Mouse (Mus musculus): ENCODE data around the gene Camk1g. TPM values are rescaled to one million over a fixed set of nuclear protein-coding genes. Genes with fewer than 3 reads are reported as not detected.

Gene Camk1g
- polyA plus RNA-seq, 1 experiment from 2014 or later = 1.6 TPM

GRCm38 (mm10) chr1:193330172-193330571 lies 39.9 kb downstream of the Camk1g start:
- WGBS = 53% methylated on average over 10 of the region's 10 CpGs
- no peak overlapping the region for H3K27ac ChIP-seq (replicated peaks)
- H3K9me3 ChIP-seq (ENCODE audit: control insufficient read depth, low read length) = no peaks in the 10 kb centered on the region
- no peaks in the 10 kb centered on the region for H3K27me3 ChIP-seq (ENCODE audit: control insufficient read depth, insufficient read depth, low read length)
- H3K4me3 ChIP-seq (ENCODE audit: low read depth, low read length) = no peak overlapping the region
- no peaks in the 10 kb centered on the region for H3K4me1 ChIP-seq (replicated peaks; ENCODE audit: control insufficient read depth, insufficient read depth)
- ATAC-seq (ENCODE audit: low FRiP score, low TSS enrichment) (peak; percentile 63; the same call in 1 of the 2 replicates), DNase-seq (ENCODE audit: low spot score) (peak; percentile 49)
- no peaks in the 10 kb centered on the region; the same call in 1 of the 2 replicates for H3K36me3 ChIP-seq (ENCODE audit: control insufficient read depth, insufficient read depth, low read length)
- H3K9ac ChIP-seq (ENCODE audit: low read length) = no peak overlapping the region
- TF ChIP-seq CTCF (IDR thresholded peaks at IDR 0.05; ENCODE audit: low read depth) (peak; percentile 83), EP300 (optimal IDR thresholded peaks at IDR 0.05) (no peak)
- no peak overlapping the region for H3K4me2 ChIP-seq (replicated peaks; ENCODE audit: low read depth)

GRCm38 (mm10) chr1:193329557-193329956 lies 40.5 kb downstream of the Camk1g start:
- Histone ChIP-seq H3K4me2 (replicated peaks; ENCODE audit: low read depth) (no peak overlapping the region), H3K9me3 (ENCODE audit: control insufficient read depth, low read length) (no peaks in the 10 kb centered on the region), H3K27ac (replicated peaks) (no peak overlapping the region), H3K36me3 (ENCODE audit: control insufficient read depth, insufficient read depth, low read length) (no peaks in the 10 kb centered on the region; the same call in 1 of the 2 replicates), H3K4me1 (replicated peaks; ENCODE audit: control insufficient read depth, insufficient read depth) (no peaks in the 10 kb centered on the region), H3K4me3 (ENCODE audit: low read depth, low read length) (no peak overlapping the region), H3K9ac (ENCODE audit: low read length) (no peak overlapping the region), H3K27me3 (ENCODE audit: control insufficient read depth, insufficient read depth, low read length) (no peaks in the 10 kb centered on the region)
- TF ChIP-seq EP300 (optimal IDR thresholded peaks at IDR 0.05) = no peak
- TF ChIP-seq CTCF (IDR thresholded peaks at IDR 0.05; ENCODE audit: low read depth) = no peak
- ATAC-seq (ENCODE audit: low FRiP score, low TSS enrichment) (no peak), DNase-seq (ENCODE audit: low spot score) (no peak)
- 74% methylated on average over 9 of the region's 9 CpGs for WGBS

- H3K36me3 ChIP-seq (ENCODE audit: control insufficient read depth, insufficient read depth, low read length) = no peaks in the 10 kb centered on the region; the same call in 1 of the 2 replicates
- DNase-seq (ENCODE audit: low spot score) = no peak
- no peaks in the 10 kb centered on the region for H3K4me1 ChIP-seq (replicated peaks; ENCODE audit: control insufficient read depth, insufficient read depth)
- H3K4me3 ChIP-seq (ENCODE audit: low read depth, low read length) = no peak overlapping the region
- H3K9ac ChIP-seq (ENCODE audit: low read length) = no peak overlapping the region
- 73% methylated on average over 5 of the region's 5 CpGs for WGBS
- no peak for ATAC-seq (ENCODE audit: low FRiP score, low TSS enrichment)
- TF ChIP-seq EP300 (optimal IDR thresholded peaks at IDR 0.05) (no peak), CTCF (IDR thresholded peaks at IDR 0.05; ENCODE audit: low read depth) (no peak)
- no peak overlapping the region for H3K27ac ChIP-seq (replicated peaks)
- H3K27me3 ChIP-seq (ENCODE audit: control insufficient read depth, insufficient read depth, low read length) = no peaks in the 10 kb centered on the region
- H3K9me3 ChIP-seq (ENCODE audit: control insufficient read depth, low read length) = no peaks in the 10 kb centered on the region
- H3K4me2 ChIP-seq (replicated peaks; ENCODE audit: low read depth) = no peak overlapping the region
These were observed 42.4 kb downstream of the Camk1g start for GRCm38 (mm10) chr1:193327686-193328085.

- H3K27me3 ChIP-seq (ENCODE audit: control insufficient read depth, insufficient read depth, low read length) = no peaks in the 10 kb centered on the region
- DNase-seq (ENCODE audit: low spot score) = no peak
- H3K4me2 ChIP-seq (replicated peaks; ENCODE audit: low read depth) = no peak overlapping the region
- no peaks in the 10 kb centered on the region for H3K4me1 ChIP-seq (replicated peaks; ENCODE audit: control insufficient read depth, insufficient read depth)
- TF ChIP-seq EP300 (optimal IDR thresholded peaks at IDR 0.05) = no peak
- TF ChIP-seq CTCF (IDR thresholded peaks at IDR 0.05; ENCODE audit: low read depth) = no peak
- 57% methylated on average over 1 of the region's 1 CpGs for WGBS
- no peak overlapping the region for H3K9ac ChIP-seq (ENCODE audit: low read length)
- no peaks in the 10 kb centered on the region; the same call in 1 of the 2 replicates for H3K36me3 ChIP-seq (ENCODE audit: control insufficient read depth, insufficient read depth, low read length)
- H3K9me3 ChIP-seq (ENCODE audit: control insufficient read depth, low read length) = no peaks in the 10 kb centered on the region
- no peak for ATAC-seq (ENCODE audit: low FRiP score, low TSS enrichment)
- no peak overlapping the region for H3K27ac ChIP-seq (replicated peaks)
- H3K4me3 ChIP-seq (ENCODE audit: low read depth, low read length) = no peak overlapping the region
These were observed 42.9 kb downstream of the Camk1g start for GRCm38 (mm10) chr1:193327216-193327615.

- 51% methylated on average over 7 of the region's 7 CpGs for WGBS
These were observed 43.5 kb downstream of the Camk1g start for GRCm38 (mm10) chr1:193326456-193327145.

GRCm38 (mm10) chr1:193325891-193326290 lies 44.2 kb downstream of the Camk1g start:
- 91% methylated on average over 6 of the region's 6 CpGs for WGBS
- H3K4me2 ChIP-seq (replicated peaks; ENCODE audit: low read depth) = no peak overlapping the region
- no peaks in the 10 kb centered on the region for H3K9me3 ChIP-seq (ENCODE audit: control insufficient read depth, low read length)
- H3K9ac ChIP-seq (ENCODE audit: low read length) = no peak overlapping the region
- DNase-seq (ENCODE audit: low spot score) (no peak), ATAC-seq (ENCODE audit: low FRiP score, low TSS enrichment) (no peak)
- H3K4me3 ChIP-seq (ENCODE audit: low read depth, low read length) = no peak overlapping the region
- no peaks in the 10 kb centered on the region; the same call in 1 of the 2 replicates for H3K36me3 ChIP-seq (ENCODE audit: control insufficient read depth, insufficient read depth, low read length)
- H3K4me1 ChIP-seq (replicated peaks; ENCODE audit: control insufficient read depth, insufficient read depth) = no peaks in the 10 kb centered on the region
- H3K27ac ChIP-seq (replicated peaks) = no peak overlapping the region
- no peaks in the 10 kb centered on the region for H3K27me3 ChIP-seq (ENCODE audit: control insufficient read depth, insufficient read depth, low read length)
- no peak for TF ChIP-seq CTCF (IDR thresholded peaks at IDR 0.05; ENCODE audit: low read depth)
- no peak for TF ChIP-seq EP300 (optimal IDR thresholded peaks at IDR 0.05)

More at GRCm38 (mm10) chr1:193326456-193327145, 43.5 kb downstream of the Camk1g start:
- H3K4me1 ChIP-seq (replicated peaks; ENCODE audit: control insufficient read depth, insufficient read depth) = no peaks in the 10 kb centered on the region
- DNase-seq (ENCODE audit: low spot score) = peak; percentile 28
- no peak overlapping the region for H3K4me3 ChIP-seq (ENCODE audit: low read depth, low read length)
- H3K27me3 ChIP-seq (ENCODE audit: control insufficient read depth, insufficient read depth, low read length) = no peaks in the 10 kb centered on the region
- ATAC-seq (ENCODE audit: low FRiP score, low TSS enrichment) = peak; percentile 36; the same call in 1 of the 2 replicates
- no peaks in the 10 kb centered on the region for H3K9me3 ChIP-seq (ENCODE audit: control insufficient read depth, low read length)
- H3K36me3 ChIP-seq (ENCODE audit: control insufficient read depth, insufficient read depth, low read length) = no peaks in the 10 kb centered on the region; the same call in 1 of the 2 replicates
- no peak overlapping the region for H3K9ac ChIP-seq (ENCODE audit: low read length)
- no peak overlapping the region for H3K4me2 ChIP-seq (replicated peaks; ENCODE audit: low read depth)
- TF ChIP-seq EP300 (optimal IDR thresholded peaks at IDR 0.05) (no peak), CTCF (IDR thresholded peaks at IDR 0.05; ENCODE audit: low read depth) (peak; percentile 67)
- H3K27ac ChIP-seq (replicated peaks) = no peak overlapping the region

Measured in stomach, postnatal 0 days (tissue).